ENCODE assay signal across 20 mouse cellular contexts in the genomic region with DNA sequence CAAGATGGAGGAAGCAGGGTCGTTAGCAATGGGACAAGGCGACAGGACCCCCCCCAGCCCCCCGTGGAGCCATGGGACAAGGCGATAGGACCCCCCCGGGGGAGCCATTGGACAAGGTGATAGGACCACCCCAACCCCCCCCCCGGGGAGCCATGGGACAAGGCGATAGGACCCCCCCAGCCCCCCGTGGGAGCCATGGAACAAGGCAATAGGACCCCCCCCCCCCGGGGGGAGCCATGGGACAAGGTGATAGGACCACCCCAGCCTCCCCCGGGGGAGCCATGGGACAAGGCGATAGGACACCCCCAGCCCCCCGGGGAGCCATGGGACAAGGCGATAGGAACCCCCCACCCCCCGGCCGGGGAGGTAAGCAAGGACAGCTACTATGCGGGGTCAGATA.
DNase-seq lines count a peak whose midpoint lies in the region; TF ChIP-seq lines count a peak whose summit lies in the region.
"Had no signal": no experiment of that assay in that cellular context is flagged by ENCODE, and none has a peak within 500 bp of the region (broad histone marks: within the 10 kb centered on the region; RNA-seq: fewer than 3 reads in every experiment).

No protein-coding gene starts in this region.

- peak overlapping the region; percentile 49; the same call in 1 of the 2 replicates for H3K27ac ChIP-seq in spleen, adult 2 months (ENCODE audit: insufficient read depth, low read length)
- H3K27ac ChIP-seq: forebrain, embryonic 10.5 days; heart, embryonic 15.5 days; hindbrain, embryonic 10.5 days; hindbrain, embryonic 13.5 days; intestine, embryonic 15.5 days had no signal

- intact Hi-C loops in gastrocnemius, postnatal 36 days (cut with DNase I) = no loop called here

- DNase-seq in gastrocnemius, postnatal 10 days = peak; percentile 24
- DNase-seq in gastrocnemius, postnatal 36 days = no peak
- DNase-seq in kidney, postnatal 10 days = peak; percentile 46
- no peak for DNase-seq in kidney, adult 18-20 months
- peak in 1 of 2 experiments; percentile 21 for DNase-seq in spleen, adult 2 months (ENCODE audit: low read depth in 1 of 2, low spot score in 2 of 2)
- no peak for DNase-seq in spleen, adult 18-20 months
- DNase-seq: adrenal gland, postnatal 10 days; adrenal gland, postnatal 36 days; cerebellum, adult 9-10 months; gastrocnemius, postnatal 25 days; heart, postnatal 10 days; heart, postnatal 36 days had no signal

- H3K4me3 ChIP-seq in spleen, adult 2 months (ENCODE audit: extremely low read depth, insufficient read depth, insufficient read length) = no peak overlapping the region
- H3K4me3 ChIP-seq: forebrain, embryonic 10.5 days; heart, embryonic 15.5 days; hindbrain, embryonic 10.5 days; hindbrain, embryonic 13.5 days; intestine, embryonic 15.5 days had no signal

- TF ChIP-seq CTCF in spleen, adult 2 months (IDR thresholded peaks at IDR 0.05; ENCODE audit: extremely low read depth, insufficient read depth, insufficient read length, insufficient replicate concordance) = no peak

- H3K4me1 ChIP-seq in spleen, adult 2 months (ENCODE audit: control insufficient read depth, insufficient read depth, insufficient read length) = peaks cover 28% of the 10 kb centered on the region
- H3K4me1 ChIP-seq: forebrain, embryonic 10.5 days; heart, embryonic 15.5 days; hindbrain, embryonic 10.5 days; hindbrain, embryonic 13.5 days; intestine, embryonic 15.5 days had no signal

- no peak for TF ChIP-seq POLR2A in spleen, adult 2 months (IDR thresholded peaks at IDR 0.05; ENCODE audit: low read depth, low read length)

- 87% methylated on average over 16 of the region's 16 CpGs for WGBS in spleen, adult 2 months

- H3K27me3 ChIP-seq in spleen, adult 2 months (ENCODE audit: control insufficient read depth, insufficient read depth, low read length) = no peaks in the 10 kb centered on the region
- H3K27me3 ChIP-seq: CH12.LX; heart, embryonic 15.5 days; hindbrain, embryonic 13.5 days; intestine, embryonic 15.5 days; Patski had no signal

- no peaks in the 10 kb centered on the region for H3K36me3 ChIP-seq in spleen, adult 2 months (ENCODE audit: control insufficient read depth, insufficient read depth, low read length)
- H3K36me3 ChIP-seq: forebrain, embryonic 10.5 days; G1E; heart, embryonic 15.5 days; hindbrain, embryonic 10.5 days; hindbrain, embryonic 13.5 days; intestine, embryonic 15.5 days had no signal

Comparison
In these comparisons a context has a peak if more than half of its experiments do, and no peak if none do; other contexts are left out.
1. DNase-seq: peak in gastrocnemius, postnatal 10 days (single experiment) and kidney, postnatal 10 days (single experiment); none in gastrocnemius, postnatal 36 days (0 of 2), kidney, adult 18-20 months (single experiment) and spleen, adult 18-20 months (0 of 2).